In genomic region chr11:98333263-98333696, GRCm38 (mm10) we compare ENCODE assay signal across 18 mouse cellular contexts. TPM values are rescaled to one million over a fixed set of nuclear protein-coding genes. Genes with fewer than 3 reads are reported as not detected.
DNase-seq lines count a peak whose midpoint lies in the region; ATAC-seq lines count a peak whose summit lies in the region.
"Had no signal": no experiment of that assay in that cellular context is flagged by ENCODE, and none has a peak within 500 bp of the region (broad histone marks: within the 10 kb centered on the region; RNA-seq: fewer than 3 reads in every experiment).

No protein-coding gene starts in this region.

- peaks cover 33% of the 10 kb centered on the region for H3K4me1 ChIP-seq in neural tube, embryonic 12.5 days
- peaks cover 50% of the 10 kb centered on the region for H3K4me1 ChIP-seq in neural tube, embryonic 13.5 days (replicated peaks)
- peaks cover 23% of the 10 kb centered on the region for H3K4me1 ChIP-seq in kidney, embryonic 15.5 days

- DNase-seq in cerebellum, adult 11 months = peak; percentile 70
- no peak for DNase-seq in cerebellum, postnatal 4 days (ENCODE audit: low spot score in 2 of 2)
- no peak for DNase-seq in neural tube, embryonic 10.5 days (ENCODE audit: extremely low spot score, low spot score)
- peak; percentile 66 to 74 for DNase-seq in cerebellum, postnatal 36 days
- DNase-seq in adrenal gland, postnatal 25 days = no peak
- DNase-seq: adrenal gland, postnatal 14 days; heart, postnatal 4 days; kidney, adult 2 months; lung, postnatal 4 days; spleen, adult 18-20 months had no signal

- ATAC-seq in neural tube, embryonic 12.5 days (ENCODE audit: low FRiP score, low read depth) = no peak
- ATAC-seq in neural tube, embryonic 13.5 days (ENCODE audit: low read depth) = no peak
- ATAC-seq in kidney, embryonic 15.5 days (replicated peaks; ENCODE audit: low FRiP score) = no peak

- peaks cover 100% of the 10 kb centered on the region for H3K27me3 ChIP-seq in neural tube, embryonic 12.5 days (replicated peaks)
- H3K27me3 ChIP-seq in neural tube, embryonic 13.5 days = peaks cover 98% of the 10 kb centered on the region
- H3K27me3 ChIP-seq in kidney, embryonic 15.5 days = peaks cover 100% of the 10 kb centered on the region

- no peaks in the 10 kb centered on the region for H3K9me3 ChIP-seq in neural tube, embryonic 12.5 days
- H3K9me3 ChIP-seq in neural tube, embryonic 13.5 days = no peaks in the 10 kb centered on the region
- H3K9me3 ChIP-seq in kidney, embryonic 15.5 days (replicated peaks) = no peaks in the 10 kb centered on the region

- no peak overlapping the region for H3K4me2 ChIP-seq in neural tube, embryonic 12.5 days (replicated peaks)
- H3K4me2 ChIP-seq in neural tube, embryonic 13.5 days = no peak overlapping the region
- H3K4me2 ChIP-seq in kidney, embryonic 15.5 days = no peak overlapping the region

- 0 out of 2 replicates have a peak overlapping the region, but pooled peaks have one; percentile 3 for H3K4me3 ChIP-seq in neural tube, embryonic 12.5 days
- no peak overlapping the region for H3K4me3 ChIP-seq in neural tube, embryonic 13.5 days
- no peak overlapping the region for H3K4me3 ChIP-seq in kidney, embryonic 15.5 days (replicated peaks)

- no peak overlapping the region for H3K9ac ChIP-seq in neural tube, embryonic 12.5 days
- no peak overlapping the region for H3K9ac ChIP-seq in neural tube, embryonic 13.5 days
- no peak overlapping the region for H3K9ac ChIP-seq in kidney, embryonic 15.5 days

- no peak overlapping the region for H3K27ac ChIP-seq in neural tube, embryonic 12.5 days
- peak overlapping the region; percentile 71 for H3K27ac ChIP-seq in neural tube, embryonic 13.5 days (replicated peaks)
- no peak overlapping the region for H3K27ac ChIP-seq in kidney, embryonic 15.5 days

- no peaks in the 10 kb centered on the region for H3K36me3 ChIP-seq in neural tube, embryonic 12.5 days
- H3K36me3 ChIP-seq in neural tube, embryonic 13.5 days = no peaks in the 10 kb centered on the region
- H3K36me3 ChIP-seq in kidney, embryonic 15.5 days = no peaks in the 10 kb centered on the region

- 74% methylated on average over 10 of the region's 10 CpGs for WGBS in neural tube, embryonic 12.5 days
- 51% methylated on average over 10 of the region's 10 CpGs for WGBS in neural tube, embryonic 13.5 days
- 80% methylated on average over 10 of the region's 10 CpGs for WGBS in kidney, embryonic 15.5 days

RNA-seq across cellular contexts. Expression of gene Neurod2, which starts 3.8 kb away (rescaled TPM):
- 10.0 and 11.2 TPM in 2 replicates for polyA plus RNA-seq in neural tube, embryonic 12.5 days (2016; fragmentation: Nextera tagmentation; extraction: Ambion mirVana)
- 26.4 and 27.0 TPM in 2 replicates for polyA plus RNA-seq in neural tube, embryonic 13.5 days (2015; fragmentation: Nextera tagmentation; extraction: Ambion mirVana)
- not detected in 2 replicates for polyA plus RNA-seq in kidney, embryonic 15.5 days (2015; fragmentation: Nextera tagmentation; extraction: Ambion mirVana)
- not detected in 2 replicates for total RNA-seq in adrenal gland, postnatal 25 days (2021)
- total RNA-seq: adrenal gland, postnatal 14 days; common myeloid progenitor, adult 5-6 weeks; gastrocnemius, adult 18-20 months; heart, postnatal 4 days had no signal
- polyA plus RNA-seq: kidney, adult 2 months; limb, embryonic 11.5 days; liver, embryonic 16.5 days had no signal

RNA-seq across cellular contexts. Expression of gene Ppp1r1b, which starts 14.9 kb away (rescaled TPM):
- polyA plus RNA-seq in neural tube, embryonic 12.5 days (2016; fragmentation: Nextera tagmentation; extraction: Ambion mirVana) = 0.13 and 0.40 TPM in 2 replicates
- polyA plus RNA-seq in neural tube, embryonic 13.5 days (2015; fragmentation: Nextera tagmentation; extraction: Ambion mirVana) = 1.7 and 2.1 TPM in 2 replicates
- polyA plus RNA-seq in kidney, embryonic 15.5 days (2015; fragmentation: Nextera tagmentation; extraction: Ambion mirVana) = 2.8 and 6.8 TPM in 2 replicates
- 0.24 TPM in 1 of 2 replicates, not detected in the other for total RNA-seq in adrenal gland, postnatal 25 days (2021)
- total RNA-seq: common myeloid progenitor, adult 5-6 weeks had no signal

RNA-seq across cellular contexts. Expression of gene Stard3, which starts 24.9 kb away (rescaled TPM):
- polyA plus RNA-seq in neural tube, embryonic 12.5 days (2016; fragmentation: Nextera tagmentation; extraction: Ambion mirVana) = 45.7 and 47.4 TPM in 2 replicates
- 39.7 and 41.1 TPM in 2 replicates for polyA plus RNA-seq in neural tube, embryonic 13.5 days (2015; fragmentation: Nextera tagmentation; extraction: Ambion mirVana)
- 46.4 and 53.1 TPM in 2 replicates for polyA plus RNA-seq in kidney, embryonic 15.5 days (2015; fragmentation: Nextera tagmentation; extraction: Ambion mirVana)
- total RNA-seq in adrenal gland, postnatal 25 days (2021) = 23.6 and 23.9 TPM in 2 replicates

RNA-seq across cellular contexts. Expression of gene Tcap, which starts 50.3 kb away (rescaled TPM):
- 2.7 and 2.9 TPM in 2 replicates for polyA plus RNA-seq in neural tube, embryonic 12.5 days (2016; fragmentation: Nextera tagmentation; extraction: Ambion mirVana)
- 0.42 and 2.1 TPM in 2 replicates for polyA plus RNA-seq in neural tube, embryonic 13.5 days (2015; fragmentation: Nextera tagmentation; extraction: Ambion mirVana)
- 2.5 and 3.5 TPM in 2 replicates for polyA plus RNA-seq in kidney, embryonic 15.5 days (2015; fragmentation: Nextera tagmentation; extraction: Ambion mirVana)
- total RNA-seq in adrenal gland, postnatal 25 days (2021) = 0.91 TPM in 1 of 2 replicates, not detected in the other
- total RNA-seq: common myeloid progenitor, adult 5-6 weeks had no signal
- polyA plus RNA-seq: midbrain, embryonic 16.5 days had no signal

RNA-seq across cellular contexts. Expression of gene Pnmt, which starts 53.0 kb away (rescaled TPM):
- polyA plus RNA-seq in neural tube, embryonic 12.5 days (2016; fragmentation: Nextera tagmentation; extraction: Ambion mirVana) = 0.49 and 1.2 TPM in 2 replicates
- 0.73 and 0.79 TPM in 2 replicates for polyA plus RNA-seq in neural tube, embryonic 13.5 days (2015; fragmentation: Nextera tagmentation; extraction: Ambion mirVana)
- 2.7 and 3.8 TPM in 2 replicates for polyA plus RNA-seq in kidney, embryonic 15.5 days (2015; fragmentation: Nextera tagmentation; extraction: Ambion mirVana)
- total RNA-seq in adrenal gland, postnatal 25 days (2021) = 458 and 547 TPM in 2 replicates
- total RNA-seq: common myeloid progenitor, adult 5-6 weeks; heart, postnatal 4 days had no signal
- polyA plus RNA-seq: kidney, adult 2 months had no signal

Comparison
In these comparisons a context has a peak if more than half of its experiments do, and no peak if none do; other contexts are left out.
1. DNase-seq: peak in cerebellum, adult 11 months (single experiment) and cerebellum, postnatal 36 days (2 of 2); none in cerebellum, postnatal 4 days (0 of 2), neural tube, embryonic 10.5 days (single experiment) and adrenal gland, postnatal 25 days (single experiment).
2. RNA of gene Neurod2, which starts 3.8 kb away (polyA plus RNA-seq): 26.4 to 27.0 TPM in neural tube, embryonic 13.5 days and 10.0 to 11.2 TPM in neural tube, embryonic 12.5 days; not detected in kidney, embryonic 15.5 days; every median in the first group is over 10 times any median in the second.